Mouse (Mus musculus): ENCODE results near the gene Unc13c.

GRCm38 (mm10) chr9:73625171-73625570 lies 343.6 kb downstream of the Unc13c start:
- TF ChIP-seq CTCF (IDR thresholded peaks at IDR 0.05; ENCODE audit: borderline replicate concordance, insufficient read depth, low read depth, low read length) (no peak), POLR2A (IDR thresholded peaks at IDR 0.05; ENCODE audit: borderline replicate concordance, insufficient read depth, low read length) (no peak)
